Mouse (Mus musculus) 3134 (cell line): ENCODE measurements around the gene Rab3gap2.
"Not testable (repeated sequence)": the region's sequence is repeated elsewhere in the genome, so short reads cannot be mapped to it uniquely, and the experiment has no call there.

Source experiments
- DNase-seq: peaks from one replicate; pipeline ENCODE4 v3.0.0-alpha.2; 2011; ENCODE audit warnings: low spot score; ENCODE audit not compliant: insufficient read length; ENCODE audit errors: extremely low read depth

The Rab3gap2 gene

DNA sequence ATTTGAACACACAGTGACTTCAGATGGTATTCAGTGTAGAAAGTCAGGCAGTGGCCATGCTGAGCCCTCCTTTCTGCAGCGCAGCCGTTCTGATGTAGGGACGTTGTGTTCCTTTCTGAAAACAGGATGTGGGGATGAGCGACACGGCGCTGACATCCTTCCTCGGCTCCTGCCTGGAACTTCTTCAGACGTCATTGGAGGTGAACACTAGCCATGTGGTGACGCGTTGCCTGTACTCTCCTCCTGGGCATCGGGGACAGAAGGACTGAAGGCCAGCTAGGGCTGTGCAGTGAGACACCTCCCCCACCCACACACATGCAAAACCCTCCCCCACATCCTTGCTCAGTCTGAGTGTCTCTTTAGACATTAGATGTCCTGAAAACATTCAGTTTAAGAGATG is 73.1 kb downstream of the Rab3gap2 start:
- no peak for DNase-seq

DNA sequence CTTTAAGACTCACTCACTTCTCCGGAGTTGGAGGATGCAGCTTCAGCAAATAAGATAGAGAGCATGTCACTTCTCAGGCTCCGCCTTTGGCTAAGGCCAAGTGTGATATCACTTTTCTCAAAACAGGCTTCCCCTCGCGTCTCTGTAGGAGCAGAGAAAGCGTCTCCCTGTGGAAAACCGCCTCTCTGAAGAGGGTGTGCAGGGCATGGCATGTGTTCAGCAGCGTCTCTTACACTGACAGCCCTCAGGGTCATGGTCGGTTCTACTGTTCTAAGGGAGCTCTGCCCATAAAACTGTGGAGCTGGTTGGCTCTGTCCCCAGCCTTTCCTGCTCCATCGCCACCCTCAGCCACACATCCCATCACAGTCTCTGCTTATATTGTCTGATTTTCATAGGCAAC is 75.4 kb downstream of the Rab3gap2 start:
- no peak for DNase-seq

DNA sequence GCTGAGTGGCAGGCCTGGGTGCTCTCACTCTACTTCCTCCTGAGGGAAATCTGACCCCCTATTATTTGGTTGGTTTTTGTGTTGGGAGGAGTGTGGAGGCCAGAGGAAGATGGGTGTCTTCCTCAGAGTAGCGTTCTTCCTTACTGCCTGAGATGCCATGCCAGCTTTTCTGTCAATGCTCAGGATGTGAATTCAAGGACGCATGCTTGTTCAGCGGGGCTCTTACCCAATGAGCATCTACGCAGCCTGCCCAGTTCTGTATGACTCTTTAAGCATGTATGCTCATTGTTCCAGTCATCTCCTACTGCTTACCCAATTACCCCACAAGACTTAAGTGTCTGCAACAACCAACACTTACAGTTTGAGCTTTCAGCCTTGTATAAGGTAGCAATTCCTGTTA is 76.7 kb downstream of the Rab3gap2 start:
- DNase-seq, result no peak

GRCm38 (mm10) chr1:185282846-185283245 is 78.9 kb downstream of the Rab3gap2 start:
- DNase-seq, result no peak

GRCm38 (mm10) chr1:185283247-185283646 is 79.3 kb downstream of the Rab3gap2 start:
- no peak for DNase-seq

DNA sequence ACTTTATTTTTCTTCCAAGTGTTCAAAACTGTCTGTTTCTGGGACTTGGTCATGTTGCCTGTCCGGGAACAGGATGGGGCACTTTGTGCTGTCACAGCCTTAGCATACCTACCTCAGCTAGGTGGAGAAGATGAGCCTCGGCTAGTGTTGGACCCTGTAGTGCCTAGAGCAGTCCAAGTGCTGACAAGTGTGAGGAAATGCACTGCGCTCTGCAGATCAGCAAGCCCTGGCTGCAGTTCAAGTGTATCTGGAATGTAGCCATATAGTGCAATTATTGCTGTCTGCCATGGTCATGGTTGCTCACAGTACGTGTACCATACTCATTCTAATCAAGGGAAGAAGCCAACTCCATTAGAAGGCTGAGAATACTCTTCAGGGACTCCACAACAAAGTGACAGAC is 80.8 kb downstream of the Rab3gap2 start:
- DNase-seq, result no peak

GRCm38 (mm10) chr1:185285171-185285570 is 81.3 kb downstream of the Rab3gap2 start:
- DNase-seq, result no peak

GRCm38 (mm10) chr1:185287066-185287465 is 83.1 kb downstream of the Rab3gap2 start:
- no peak for DNase-seq

GRCm38 (mm10) chr1:185289231-185289630 is 85.3 kb downstream of the Rab3gap2 start:
- DNase-seq, result no peak

GRCm38 (mm10) chr1:185291336-185291735 is 87.4 kb downstream of the Rab3gap2 start:
- DNase-seq, result no peak

GRCm38 (mm10) chr1:185292646-185293360 is 88.9 kb downstream of the Rab3gap2 start:
- no peak for DNase-seq

- no peak for DNase-seq
Measured at GRCm38 (mm10) chr1:185296850-185297249, 92.9 kb downstream of the Rab3gap2 start.

- no peak for DNase-seq
Measured at GRCm38 (mm10) chr1:185298496-185298895, 94.6 kb downstream of the Rab3gap2 start.

- no peak for DNase-seq
Measured at GRCm38 (mm10) chr1:185302816-185303215, 98.9 kb downstream of the Rab3gap2 start.

DNA sequence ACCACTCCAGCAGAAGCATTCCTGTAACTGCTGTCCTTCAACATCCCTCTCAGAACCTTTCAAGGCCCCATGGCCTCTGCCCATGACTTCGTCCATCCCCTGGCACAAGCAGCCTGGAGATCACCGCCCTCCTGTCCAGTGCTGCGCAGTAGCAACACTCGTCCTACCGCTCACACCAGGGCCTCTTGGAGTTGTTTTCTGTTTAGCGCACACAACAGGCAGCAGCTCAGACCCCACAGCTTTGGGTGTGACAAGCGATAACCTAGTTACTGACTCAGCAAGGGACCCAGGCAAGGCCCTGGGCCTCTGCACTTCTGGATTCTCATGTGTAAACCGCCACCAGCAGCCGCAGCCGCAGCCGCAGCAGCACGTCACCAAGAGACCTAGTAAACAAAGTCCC is 102.9 kb downstream of the Rab3gap2 start:
- DNase-seq, result no peak

GRCm38 (mm10) chr1:185307645-185308044 is 103.7 kb downstream of the Rab3gap2 start:
- DNase-seq, result no peak

DNA sequence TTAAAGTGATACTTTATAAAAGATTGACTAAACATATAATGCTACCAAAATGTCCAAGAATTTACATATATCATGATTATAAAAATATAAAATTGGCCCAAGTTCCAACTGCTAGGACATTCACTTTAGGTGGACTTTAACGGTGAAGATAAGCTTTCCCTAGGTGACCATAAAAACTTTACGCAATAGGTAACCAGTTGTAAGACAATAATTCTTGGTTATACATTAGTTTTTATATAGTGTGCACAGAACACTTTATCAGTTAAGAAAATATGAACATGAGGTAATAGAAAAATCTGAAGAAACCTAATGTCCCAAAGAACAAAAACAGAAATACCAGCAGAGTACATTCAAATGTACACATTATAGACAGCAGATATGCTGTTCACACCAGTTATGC is 104.4 kb downstream of the Rab3gap2 start:
- no peak for DNase-seq

- no peak for DNase-seq
Measured at GRCm38 (mm10) chr1:185308908-185309307, 105.0 kb downstream of the Rab3gap2 start.

- DNase-seq, result no peak
Measured at GRCm38 (mm10) chr1:185311949-185312348, 108.0 kb downstream of the Rab3gap2 start.

DNA sequence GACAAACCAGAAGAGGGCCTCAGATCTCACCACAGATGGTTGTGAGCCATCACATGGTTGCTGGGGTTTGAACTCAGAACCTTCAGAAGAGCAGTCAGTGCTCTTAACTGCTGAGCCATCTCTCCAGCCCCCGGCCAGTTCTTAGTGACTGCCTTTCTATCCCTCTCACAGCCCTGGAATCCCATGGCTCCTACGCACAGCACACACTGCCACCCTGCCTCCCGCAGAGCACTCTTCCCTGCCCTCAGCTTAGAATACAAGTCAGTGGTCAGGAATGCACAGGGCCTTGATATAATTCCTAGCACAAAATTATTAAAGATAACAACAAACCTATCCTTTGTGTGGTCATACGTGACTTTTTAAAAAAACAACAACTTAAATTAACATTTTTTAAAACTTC is 110.6 kb downstream of the Rab3gap2 start:
- no peak for DNase-seq

GRCm38 (mm10) chr1:185315846-185316568 is 112.1 kb downstream of the Rab3gap2 start:
- DNase-seq, result no peak

DNA sequence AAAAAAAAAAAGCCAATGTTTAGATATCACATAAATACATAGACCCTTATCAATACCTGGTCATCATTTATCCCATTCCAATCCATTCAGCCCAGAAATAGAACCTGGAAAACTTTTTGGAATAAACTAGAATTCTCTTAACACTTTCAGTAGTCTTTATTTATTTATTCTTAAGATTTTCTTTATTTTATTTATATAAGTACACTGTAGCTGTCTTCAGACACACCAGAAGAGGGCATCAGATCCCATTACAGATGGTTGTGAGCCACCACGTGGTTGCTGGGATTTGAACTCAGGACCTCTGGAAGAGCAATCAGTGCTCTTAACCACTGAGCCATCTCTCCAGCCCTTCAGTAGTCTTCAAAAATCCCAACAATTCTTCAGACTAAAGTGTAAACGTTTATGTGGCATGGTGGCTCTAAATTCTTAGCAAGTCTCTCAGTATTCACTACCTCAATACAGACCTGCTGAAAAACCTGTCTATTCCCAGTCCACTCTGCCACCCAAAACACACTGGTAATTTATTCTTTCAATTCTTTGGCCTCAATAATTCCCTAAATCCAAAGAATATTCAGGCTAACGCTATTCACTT is 123.9 kb downstream of the Rab3gap2 start:
- DNase-seq, result not testable (repeated sequence)
